Mouse (Mus musculus) ZHBTc4 (cell line): Measurements from ENCODE around the gene Nxph3.

ENCODE experiments used
- DNase-seq: peaks from one replicate; pipeline ENCODE4 v3.0.0-alpha.2; 2011; ENCODE audit warnings: low read depth, low spot score

The Nxph3 gene

DNA sequence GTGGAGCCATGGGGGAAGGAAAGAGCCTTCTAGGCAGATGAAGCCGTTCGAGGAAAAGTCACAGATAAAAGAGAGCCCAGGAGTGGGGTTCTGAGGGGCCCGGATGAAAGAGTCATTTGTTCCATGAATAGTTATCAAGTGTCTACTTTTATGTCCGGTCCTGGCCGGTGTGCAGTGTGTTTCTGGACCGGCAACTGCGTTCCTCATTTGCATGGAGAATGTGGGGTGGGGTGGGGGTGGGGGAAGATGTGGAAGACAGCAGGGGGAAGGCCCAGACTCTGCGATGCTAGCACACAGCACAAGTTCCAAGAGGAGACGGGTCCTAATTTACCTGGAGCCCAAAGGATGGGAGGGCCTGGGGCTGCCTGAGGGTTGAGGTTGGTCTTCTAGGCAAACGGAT, 4.9 kb upstream of the Nxph3 start:
- peak; percentile 63 for DNase-seq

DNA sequence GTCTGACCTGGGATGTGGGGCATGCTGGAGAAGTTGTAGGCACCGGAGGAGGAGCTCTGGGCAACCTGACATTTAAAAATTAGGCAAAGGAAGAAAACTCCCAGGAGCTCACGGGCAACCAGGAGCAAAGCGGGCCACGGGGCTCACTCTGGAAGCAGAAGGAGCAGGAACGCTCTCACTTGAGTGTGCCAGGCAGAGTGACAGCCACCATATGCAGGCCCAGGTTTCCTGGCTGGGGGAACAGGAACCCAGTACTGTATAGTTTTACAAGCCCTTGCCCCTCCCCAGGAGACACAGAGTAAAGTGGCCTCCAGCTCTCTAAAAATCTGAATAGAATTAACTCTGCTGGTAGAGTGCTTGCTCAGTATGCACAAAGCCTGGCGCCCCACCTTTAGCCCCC, 2.8 kb upstream of the Nxph3 start:
- no peak for DNase-seq

DNA sequence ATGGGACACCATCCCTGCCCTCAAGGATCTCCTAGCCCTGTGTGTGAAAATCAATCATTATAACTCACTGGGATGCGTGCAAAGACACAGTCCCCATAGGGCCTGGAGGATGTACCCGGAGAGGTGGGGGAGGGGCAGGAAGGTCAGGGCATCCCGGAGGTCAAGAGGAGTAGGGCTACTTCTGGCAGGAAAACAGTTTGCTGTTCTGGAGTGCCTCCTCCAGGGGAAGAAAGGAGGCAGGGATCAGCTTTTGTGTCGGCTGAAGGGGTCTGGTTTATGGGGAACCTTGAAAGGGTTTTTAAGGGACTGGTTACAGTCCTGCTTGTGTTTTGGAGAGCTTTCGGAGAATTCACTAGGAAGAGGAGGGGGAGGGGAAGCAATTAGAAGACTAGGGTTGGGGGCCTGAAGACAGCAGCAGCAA, 2.1 kb upstream of the Nxph3 start:
- peak; percentile 62 for DNase-seq

DNA sequence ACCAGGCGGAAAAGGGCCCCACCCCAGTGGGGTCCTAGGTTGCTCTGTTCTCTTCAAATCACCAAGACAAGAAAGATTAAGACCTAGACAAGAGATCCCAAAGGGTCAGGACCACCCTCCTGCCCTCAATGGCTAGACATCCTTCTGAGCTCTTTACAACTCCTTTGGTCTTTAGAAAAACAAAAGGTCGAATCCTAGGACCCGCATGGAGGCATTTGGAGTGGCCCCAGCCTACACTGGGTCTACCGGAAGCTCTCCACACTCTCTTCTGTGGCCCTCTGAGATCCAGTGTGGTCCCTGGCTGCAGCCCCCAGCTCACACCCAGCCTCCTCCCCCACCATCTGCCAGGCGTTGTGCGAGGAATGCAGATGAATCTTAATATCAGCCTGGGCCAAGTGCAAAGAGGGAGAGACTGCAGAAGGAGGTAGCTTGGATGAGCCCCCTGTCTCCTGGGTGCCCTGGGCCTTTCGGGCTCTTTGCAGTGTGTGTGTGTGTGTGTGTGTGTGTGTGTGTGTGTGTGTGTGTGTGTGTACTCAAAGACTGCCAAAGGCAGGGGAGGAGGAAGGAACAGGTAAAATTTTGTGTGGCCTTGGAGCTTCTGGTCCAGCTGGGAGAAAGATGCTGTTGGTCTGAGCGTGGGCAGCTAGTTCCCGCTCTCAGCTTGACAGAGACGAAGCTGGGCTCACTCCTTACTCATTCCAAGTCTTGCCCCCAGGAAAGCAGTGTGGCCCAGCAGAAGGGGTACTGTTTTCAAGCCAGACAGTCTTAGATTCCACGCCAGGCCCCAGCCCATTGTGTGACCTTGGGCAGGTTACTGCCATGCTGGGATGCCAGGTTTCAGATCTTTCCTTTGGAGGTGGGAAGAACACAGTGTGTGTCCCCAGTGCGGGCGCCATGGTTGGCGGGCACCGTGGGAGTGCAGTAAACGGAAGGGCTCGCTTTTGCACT, 1.3 kb upstream of the Nxph3 start:
- no peak for DNase-seq

DNA sequence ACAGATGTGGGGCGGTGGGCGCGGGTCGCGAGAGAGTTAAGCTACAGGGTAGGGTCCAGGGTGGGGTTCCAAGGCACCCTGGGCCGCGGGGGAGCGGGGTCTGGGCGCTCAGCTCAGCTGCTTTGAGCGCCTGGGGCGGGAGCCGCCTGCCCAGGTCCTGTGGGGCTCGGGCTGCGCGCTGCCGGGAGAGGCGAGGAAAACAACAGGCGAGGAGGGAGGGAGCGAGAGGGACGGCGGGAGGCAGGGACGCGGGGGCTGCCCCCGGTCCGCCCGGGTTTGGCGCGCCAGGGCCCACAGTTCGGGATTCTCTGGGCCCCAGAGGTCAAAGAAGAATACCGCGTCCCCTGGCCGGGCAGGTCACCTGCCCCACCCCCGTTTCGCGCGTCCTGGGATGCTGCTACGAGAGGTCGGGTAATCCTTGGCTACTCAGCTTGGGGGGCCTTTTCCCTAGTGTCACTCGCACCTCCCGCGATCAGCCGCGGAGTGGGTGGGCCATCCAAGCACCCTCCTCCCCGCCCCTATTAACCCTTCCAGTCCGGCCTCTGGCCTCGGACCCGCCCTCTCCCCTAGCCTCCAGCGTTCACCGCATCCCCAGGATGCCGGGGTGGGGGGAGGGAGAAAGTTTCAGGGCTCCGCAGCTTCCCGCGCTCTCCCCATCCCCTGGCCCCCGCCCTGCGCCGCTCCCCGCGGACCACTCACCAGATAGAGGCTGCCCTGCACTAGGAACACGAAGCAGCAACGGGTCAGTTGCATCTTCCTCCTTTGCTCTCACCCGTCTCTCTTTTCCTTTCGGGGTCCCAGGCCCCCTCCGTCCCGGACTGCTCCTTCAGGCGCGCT, 691 bp downstream of the Nxph3 start:
- peak; percentile 46 for DNase-seq

DNA sequence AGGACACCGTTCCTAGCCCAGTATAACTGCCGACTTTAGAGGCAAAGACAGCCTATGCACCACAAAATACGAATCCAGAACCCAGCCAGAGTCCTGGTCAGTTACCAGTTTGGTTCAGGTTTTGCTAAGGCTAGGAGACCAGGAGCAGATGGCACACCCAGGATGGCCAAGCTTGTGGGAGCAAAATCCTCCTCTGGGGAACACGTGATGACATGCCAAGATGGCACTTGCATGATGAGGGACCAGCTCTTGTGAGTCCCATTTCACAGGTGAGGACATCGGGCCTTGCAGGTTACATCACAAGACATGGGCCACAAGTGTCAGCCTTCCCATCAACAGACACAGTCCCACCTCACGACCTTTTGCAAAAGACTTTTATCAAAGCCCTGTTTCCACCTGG, 2.0 kb downstream of the Nxph3 start:
- DNase-seq = no peak

DNA sequence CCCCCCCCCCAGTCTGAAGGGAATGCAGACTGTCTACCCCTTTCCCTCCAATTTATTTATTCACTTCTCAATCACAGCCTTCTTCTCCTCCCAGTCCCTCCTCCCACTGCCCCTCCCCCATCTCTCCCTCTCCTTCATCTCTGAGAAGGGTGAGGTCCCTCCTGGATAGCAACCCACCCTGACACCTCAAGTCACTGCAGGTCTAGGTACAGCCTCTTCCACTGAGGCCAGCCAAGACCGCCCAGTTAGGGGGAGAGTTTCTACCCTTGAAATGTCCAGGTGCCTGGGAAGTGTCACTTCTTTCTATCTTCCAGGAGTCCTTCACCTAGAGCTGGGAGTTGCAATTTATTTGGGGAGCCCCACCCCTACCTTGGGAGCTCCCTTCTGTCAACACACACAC, 2.5 kb downstream of the Nxph3 start:
- no peak for DNase-seq

DNA sequence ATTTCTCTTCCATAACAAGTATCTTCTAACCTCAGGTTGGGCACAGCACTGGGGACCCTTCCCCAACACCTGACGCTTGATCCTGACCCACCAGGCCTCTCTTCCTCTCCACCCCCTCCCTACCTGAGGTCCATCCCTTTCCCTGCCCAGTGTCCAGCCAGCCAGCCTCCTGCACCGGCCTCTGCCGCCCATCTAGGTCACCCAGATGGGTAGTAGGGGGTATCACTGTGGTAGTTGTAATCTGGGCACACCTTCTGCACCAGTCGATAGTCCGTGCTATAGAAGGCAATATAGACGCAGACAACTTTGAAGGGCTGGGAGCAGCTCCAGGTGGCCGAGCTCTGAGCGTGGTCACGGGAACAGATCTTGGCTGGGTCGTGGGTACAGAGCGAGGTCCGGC, 3.7 kb downstream of the Nxph3 start:
- DNase-seq = no peak

DNA sequence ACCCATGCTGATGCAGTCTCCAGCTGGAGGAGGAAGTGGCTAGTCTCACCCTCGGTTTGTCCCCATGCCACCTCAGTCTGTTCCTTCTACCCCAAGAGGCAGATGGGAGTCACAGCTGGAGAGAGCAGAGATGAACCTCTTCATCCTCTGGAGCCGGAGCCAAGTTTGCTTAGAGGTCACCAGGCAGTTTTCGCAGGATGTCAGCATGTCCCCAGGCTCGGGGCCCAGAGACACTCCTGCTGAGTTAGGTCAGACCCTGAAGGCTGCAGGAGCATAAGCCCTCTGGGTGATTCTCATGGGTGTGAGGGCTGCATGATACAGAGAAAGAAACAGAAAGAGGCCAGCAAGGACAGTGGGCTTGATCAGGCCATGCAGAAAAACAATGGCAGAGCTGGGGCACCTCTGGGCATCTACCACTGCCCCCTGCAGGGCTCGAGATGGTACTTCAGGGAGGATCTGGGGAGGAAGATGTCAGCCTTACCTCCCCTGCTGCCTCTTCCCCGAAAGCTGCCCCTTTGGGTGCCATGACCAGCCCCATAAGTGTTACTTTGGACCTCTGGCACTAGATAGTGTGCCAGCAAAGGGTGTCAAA, 5.1 kb downstream of the Nxph3 start:
- peak; percentile 54 for DNase-seq

DNA sequence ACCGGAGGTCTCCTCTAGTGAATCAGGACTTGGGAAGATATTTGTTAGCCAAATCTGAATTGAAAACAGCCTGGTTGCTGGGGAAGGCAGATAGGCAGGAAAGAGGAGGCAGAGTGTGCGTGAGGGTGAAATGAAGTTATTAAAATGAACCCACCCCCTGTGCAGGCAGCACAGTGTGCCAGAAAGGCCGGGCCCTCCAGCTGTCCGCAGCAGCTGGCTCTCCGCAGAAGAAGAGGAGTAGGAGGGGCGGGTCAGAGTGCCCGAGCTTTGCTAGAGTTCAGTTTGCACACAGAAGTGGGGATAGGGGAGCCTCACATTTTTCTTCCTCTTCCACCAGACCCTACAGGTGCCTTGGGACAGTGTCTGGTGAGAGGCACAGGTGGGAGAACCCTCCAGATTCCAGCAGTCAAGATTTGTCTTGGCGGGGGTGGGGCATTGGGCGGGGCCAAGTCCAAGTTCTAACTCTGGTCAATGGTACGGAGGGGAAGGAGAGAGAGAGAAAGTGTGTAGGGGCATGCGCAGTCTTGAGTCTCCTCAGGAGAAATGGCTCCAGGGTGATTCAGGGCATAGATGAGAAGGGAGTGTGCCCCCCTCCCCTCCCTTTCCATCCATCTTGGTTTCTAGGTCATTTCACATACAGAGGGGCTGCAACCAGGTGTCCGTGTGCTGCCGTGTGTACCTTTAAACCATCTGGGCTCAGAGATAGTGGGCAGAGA, 6.0 kb downstream of the Nxph3 start:
- peak; percentile 69 for DNase-seq

DNA sequence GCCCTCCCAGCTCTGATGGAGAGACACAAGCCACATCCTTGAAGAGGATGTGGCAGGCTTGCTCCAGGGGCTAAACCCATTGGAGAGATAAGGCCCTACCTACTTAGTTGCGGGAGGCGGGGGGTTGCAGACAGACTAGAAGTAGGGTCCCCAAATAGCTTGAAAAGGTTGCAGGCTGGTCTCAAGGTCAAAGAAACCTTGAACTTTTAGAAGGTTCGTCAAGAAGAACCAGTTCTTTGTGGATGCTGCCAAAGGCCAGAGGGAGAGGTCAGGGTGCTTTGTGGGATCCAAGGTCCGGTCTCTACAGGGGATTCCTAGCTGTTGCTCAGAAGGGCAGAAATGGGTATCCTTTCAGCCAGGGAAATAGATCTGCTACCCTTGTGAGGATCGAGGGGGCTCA, 6.6 kb downstream of the Nxph3 start:
- no peak for DNase-seq

DNA sequence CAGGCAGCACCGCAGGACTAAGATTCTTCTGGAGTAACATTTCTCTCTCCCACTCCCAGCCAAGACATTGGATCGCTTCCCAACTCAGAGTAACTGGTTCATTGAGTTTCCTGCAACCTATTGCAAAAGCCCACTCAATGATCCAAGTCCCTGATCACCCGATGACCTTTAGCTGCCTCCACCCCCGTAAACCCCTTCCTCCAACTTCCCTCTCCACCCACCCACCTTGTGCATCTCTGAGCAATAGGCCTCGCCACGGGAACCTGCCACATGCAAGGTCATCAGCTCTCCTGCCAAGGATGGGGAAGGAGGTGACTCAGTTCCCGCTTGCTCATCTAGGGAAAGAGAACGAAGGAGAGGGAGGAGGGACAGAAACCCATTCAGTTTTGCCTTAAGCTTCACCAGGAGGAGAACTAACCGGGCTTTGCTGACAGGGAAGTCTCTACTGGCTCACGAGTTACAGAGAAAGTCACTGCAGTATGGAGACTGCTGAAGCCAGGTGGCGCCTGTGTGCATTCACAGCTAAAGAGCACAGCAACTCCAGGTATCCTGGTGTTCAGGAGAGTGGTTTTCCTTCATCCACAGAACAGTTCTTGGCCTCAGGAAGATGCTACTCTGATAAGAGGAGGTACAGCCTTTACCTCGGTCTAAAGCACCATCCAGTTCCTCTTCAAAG, 7.2 kb downstream of the Nxph3 start:
- peak; percentile 37 for DNase-seq

DNA sequence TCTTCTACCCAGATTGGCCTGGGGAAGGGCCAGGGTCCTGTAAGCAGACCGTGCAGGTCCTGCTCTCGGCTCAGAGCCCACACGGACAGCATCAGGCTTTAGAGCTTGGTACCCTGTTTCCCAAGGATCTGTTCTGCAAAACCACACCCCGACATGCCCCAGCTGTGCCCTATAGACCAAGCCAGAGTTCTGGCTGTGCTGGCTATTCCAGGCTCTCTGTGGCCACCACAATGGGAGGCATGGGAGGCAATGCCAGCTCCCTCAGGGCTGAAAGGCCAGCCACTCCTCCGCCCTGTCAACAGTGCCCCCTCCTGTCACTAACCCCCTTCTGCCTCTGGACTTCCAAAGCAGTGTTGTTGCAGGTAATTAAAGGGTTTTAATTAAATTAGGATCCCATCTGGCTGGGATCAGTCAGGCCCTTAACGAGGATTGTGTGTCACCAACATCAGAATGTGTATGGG, 10.1 kb downstream of the Nxph3 start:
- DNase-seq = no peak

DNA sequence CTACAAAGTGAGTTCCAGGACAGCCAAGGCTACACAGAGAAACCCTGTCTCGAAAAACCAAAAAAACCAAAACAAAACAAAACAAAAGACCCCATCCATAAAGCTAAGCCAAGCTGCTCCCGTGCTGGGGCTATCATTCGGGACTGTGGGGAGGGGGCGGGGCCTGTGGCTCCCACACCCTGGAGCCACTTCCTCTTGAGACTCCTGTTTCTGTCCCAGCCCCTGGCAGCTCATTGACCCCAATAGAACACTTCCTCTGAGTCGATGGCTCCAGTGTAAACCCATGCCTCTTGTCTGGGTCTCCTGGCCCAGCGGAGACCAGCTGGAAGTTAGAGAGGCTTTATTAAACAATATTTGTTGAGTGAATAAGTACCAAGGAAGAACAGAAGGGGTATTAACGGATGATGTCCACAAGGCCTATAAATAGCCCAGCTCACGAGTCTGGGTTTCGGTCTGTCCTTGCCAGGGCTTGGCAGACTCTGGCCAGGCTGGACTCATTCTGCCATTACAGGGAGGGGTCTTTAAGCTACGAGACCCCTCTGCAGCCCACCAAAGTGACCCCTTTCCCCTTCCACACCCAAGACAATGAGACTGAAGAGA, 10.7 kb downstream of the Nxph3 start:
- peak; percentile 62 for DNase-seq

DNA sequence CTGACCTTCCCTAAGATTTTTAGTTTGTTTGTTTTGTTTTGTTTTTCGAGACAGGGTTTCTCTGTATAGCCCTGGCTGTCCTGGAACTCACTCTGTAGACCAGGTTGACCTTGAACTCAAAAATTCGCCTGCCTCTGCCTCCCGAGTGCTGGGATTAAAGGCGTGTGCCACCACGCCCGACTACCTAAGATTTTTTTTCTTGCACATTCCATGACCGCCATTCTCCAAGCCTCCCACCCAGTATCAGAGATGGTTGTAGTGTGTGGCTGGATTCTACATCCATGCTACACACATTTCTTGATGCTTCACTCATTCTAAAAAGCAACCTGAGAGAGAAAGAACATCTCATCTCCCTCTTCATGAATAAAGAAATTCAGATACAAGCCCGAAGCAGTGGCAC, 12.5 kb downstream of the Nxph3 start:
- DNase-seq = peak; percentile 57

DNA sequence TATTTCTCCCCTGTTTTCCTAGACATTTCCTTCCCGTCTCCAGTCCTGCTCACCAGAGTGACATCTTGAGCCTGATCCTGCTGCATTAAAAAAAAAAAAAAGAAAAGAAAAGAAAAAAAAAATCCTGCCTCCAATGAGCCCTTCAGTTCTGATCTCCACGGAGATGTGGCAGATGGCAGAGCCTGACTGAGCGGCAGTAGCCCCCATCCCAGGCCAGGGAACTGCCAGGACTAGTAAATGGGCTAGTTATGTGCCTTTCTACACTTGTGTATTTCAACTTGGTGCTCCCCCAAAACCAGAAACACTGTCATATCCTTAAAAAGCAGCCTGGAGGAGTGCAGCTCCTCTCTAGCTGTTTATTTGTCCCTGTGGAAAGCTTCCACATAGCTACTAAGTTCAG, 13.5 kb downstream of the Nxph3 start:
- no peak for DNase-seq

DNA sequence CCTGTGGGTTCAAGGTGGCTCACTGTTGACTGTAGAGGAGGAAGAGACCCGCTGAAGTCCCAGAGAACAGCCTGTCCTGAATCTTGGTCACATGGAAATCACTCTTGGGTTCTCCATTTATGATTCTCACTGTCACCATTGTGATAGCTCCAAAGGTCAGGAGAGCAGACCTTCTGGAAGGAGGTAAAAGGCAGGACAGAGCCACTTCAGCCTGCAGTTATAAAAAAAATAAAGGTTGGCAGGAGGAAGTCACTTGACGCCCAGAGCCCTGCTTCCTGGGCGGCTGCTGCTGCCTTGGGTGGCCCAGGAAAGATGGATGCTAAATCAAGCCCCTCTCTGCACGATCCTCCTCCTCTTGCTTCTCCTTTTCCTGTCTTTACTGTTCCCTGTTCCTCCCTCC, 14.0 kb downstream of the Nxph3 start:
- DNase-seq = no peak

DNA sequence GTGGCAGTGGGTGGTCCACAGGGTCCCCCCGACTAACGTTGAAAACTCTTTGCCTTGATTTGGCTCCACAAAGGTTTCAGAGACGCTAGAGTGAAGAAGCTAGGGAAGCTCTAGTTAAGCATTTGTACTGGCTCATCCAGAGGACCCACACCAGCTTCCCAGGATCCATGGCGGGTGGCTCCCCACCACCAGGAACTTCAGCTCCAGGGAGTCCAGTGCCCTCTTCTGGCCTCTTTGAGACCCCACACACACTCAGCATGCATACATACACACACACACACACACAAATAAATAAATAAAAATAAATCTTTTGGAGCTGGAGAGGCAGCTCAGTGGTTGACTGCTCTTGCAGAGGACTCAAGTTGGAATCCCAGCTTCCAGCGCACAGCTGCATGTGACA, 16.4 kb downstream of the Nxph3 start:
- DNase-seq = peak; percentile 77

DNA sequence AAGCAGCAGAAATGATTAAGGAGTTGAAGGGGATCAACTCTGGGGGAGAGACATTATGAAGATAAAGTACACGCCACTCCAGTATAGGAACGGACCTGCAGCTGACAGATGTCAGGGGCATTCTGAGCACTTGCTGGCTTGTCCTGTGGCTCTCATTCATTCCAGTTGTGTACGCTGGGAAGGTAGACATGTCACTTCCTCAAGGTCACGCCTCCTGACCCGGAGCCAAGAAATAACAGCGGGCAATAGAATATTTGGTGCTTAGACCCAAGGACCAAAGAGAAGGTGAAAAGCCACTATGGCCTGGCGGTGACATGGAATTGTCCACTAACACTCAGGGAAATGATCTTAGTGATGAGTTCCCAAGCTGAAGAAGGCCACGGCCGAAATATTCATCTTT, 18.5 kb downstream of the Nxph3 start:
- DNase-seq = no peak

DNA sequence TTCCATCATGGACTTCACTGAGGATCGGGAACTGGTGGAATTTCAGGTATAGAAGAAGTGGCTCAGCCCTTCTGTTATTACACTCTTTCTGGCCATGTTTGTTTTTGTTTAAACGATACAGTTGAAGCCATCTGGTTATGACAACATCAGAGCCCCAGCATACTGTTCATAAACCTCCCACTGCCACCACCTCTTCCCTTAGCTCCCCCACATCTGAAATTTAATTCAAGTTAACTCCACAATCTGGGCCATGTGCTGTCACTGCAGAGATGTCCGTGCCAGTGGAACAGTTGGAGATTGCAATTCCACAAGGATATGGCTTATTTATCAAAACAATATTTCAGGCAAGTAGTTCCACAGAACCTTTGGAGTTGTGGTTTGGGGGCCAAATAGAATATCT, 20.0 kb downstream of the Nxph3 start:
- DNase-seq = no peak

DNA sequence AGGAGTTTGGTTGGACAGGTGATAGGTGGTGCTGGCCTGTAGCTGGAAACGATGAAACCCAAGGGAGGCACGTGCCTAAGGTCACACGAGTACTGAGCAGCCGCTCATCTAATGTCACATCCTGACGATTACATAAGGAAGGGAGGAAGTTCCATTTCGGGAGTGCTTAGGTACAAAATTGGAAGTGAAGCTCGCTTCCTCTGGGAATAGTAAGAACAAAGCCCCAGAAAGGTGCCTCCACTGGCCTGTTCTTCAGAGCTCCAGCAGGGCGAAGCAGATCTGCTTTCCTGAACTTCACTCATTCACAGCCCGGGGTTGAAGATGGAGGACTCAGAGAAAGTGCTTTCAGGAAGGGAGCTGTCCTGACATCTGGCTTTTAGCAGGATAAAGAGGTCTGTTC, 20.4 kb downstream of the Nxph3 start:
- DNase-seq = no peak
